Mouse (Mus musculus) embryonic fibroblast, embryonic 13.5 days (primary cell): Measurements from ENCODE around the gene Gtsf2.
"Not testable (repeated sequence)": the region's sequence is repeated elsewhere in the genome, so short reads cannot be mapped to it uniquely, and the experiment has no call there.

Experiments used
- CTCF ChIP-seq: IDR thresholded peaks from 2 replicates; pipeline ENCODE4 v1.5.1; 2011; ENCODE audit warnings: mild to moderate bottlenecking, control low read depth, low read length, moderate library complexity, borderline replicate concordance; ENCODE audit not compliant: insufficient read depth
- POLR2A ChIP-seq: IDR thresholded peaks from 2 replicates; pipeline ENCODE4 v1.6.1; 2011; ENCODE audit warnings: low read depth, mild to moderate bottlenecking, control low read depth, low read length, moderate library complexity

DNA sequence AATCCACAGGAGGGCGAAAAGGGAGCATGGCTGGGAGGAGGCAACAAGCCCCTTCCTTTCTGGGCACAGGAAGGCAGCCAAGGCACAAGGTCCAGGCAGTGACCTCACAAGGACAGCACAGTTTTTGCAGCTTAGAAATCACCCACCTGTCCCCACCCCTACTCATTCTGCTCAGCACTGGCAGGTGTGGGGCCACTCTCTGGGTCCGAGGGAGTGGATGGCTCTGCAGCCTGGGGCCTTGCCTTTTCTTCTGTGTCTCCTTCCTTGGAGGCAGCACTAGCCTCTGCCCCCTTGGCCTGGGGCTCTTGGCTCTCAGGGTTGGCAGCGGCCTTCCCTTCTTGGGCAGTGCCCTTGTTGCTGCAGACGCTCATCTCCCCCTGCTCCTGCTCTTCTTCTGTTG is 2.3 kb downstream of the Gtsf2 start:
- TF ChIP-seq POLR2A, CTCF: not testable (repeated sequence)
